Mouse (Mus musculus) hindlimb bud, embryonic 11.5 days (tissue): Measurements from ENCODE around the gene Cul4a.
"Not testable (repeated sequence)": the region's sequence is repeated elsewhere in the genome, so short reads cannot be mapped to it uniquely, and the experiment has no call there.

ENCODE experiments used
- DNase-seq: peaks from one replicate; pipeline ENCODE4 v3.0.0-alpha.2; 2012; ENCODE audit warnings: low read depth, low spot score; ENCODE audit errors: extremely low spot score

The Cul4a gene

DNA sequence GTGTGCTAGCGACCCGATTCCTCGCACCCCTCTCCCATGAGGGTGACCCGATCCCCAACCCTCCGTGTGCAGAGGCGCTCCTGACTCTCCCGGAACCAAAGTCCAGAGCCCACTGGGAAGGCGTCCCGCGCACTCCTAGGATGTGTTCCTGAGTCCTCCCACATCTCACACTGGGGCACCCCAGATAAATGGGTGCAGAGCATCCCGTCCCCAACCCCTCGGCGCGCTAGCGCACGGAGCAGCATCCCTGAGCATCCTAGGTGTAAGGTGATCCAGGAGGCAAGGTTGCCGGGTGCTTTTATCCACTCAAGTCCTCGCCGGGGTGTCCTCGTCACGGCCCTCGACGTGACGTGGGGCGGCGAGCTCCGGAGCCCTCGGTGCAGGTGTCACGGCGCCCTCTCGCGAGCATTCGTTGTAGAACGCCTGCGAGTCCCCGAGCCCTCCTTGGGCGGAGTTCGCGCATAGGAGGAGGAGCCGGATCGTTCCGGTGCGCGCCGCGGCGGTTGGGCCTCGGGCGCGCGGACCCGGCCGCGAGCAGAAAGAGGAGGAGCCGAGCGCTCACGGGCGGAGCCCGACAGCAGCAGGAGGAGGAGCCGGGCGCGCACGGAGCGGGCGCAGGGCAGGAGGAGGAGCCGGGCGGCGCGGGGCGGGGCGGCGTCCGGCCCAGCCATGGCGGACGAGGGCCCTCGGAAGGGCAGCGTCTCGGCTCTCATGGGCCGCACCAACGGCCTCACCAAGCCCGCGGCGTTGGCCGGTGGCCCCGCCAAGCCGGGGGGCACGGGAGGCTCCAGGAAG lies at the start of gene Cul4a, which contains the start of gene Pcid2:
TSS of gene Cul4a (plus strand) at position 535 of the 795 bp plus-strand sequence.
TSS of gene Pcid2 (minus strand) at position 373 of the 795 bp plus-strand sequence.
- peak; percentile 85 for DNase-seq

DNA sequence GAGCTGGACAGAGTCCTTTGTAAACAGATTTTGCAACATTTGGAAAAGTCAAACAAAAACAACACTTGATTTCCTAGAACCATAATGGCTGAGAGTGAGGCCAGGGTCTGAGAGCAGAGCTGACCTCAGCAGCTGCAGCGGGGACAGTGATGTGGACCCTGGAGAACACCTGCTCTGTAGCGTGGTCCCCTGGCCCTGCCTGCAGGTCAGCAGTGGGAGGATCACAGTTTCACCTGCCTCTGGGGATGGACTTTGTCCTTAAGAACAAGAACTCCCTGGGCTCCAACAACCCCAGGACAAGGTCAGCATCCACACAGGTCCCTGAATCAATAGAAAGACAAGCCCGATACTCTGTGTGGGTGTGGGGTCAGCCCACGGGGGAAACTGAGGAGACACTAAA lies 48.1 kb upstream of the Cul4a start:
- no peak for DNase-seq

DNA sequence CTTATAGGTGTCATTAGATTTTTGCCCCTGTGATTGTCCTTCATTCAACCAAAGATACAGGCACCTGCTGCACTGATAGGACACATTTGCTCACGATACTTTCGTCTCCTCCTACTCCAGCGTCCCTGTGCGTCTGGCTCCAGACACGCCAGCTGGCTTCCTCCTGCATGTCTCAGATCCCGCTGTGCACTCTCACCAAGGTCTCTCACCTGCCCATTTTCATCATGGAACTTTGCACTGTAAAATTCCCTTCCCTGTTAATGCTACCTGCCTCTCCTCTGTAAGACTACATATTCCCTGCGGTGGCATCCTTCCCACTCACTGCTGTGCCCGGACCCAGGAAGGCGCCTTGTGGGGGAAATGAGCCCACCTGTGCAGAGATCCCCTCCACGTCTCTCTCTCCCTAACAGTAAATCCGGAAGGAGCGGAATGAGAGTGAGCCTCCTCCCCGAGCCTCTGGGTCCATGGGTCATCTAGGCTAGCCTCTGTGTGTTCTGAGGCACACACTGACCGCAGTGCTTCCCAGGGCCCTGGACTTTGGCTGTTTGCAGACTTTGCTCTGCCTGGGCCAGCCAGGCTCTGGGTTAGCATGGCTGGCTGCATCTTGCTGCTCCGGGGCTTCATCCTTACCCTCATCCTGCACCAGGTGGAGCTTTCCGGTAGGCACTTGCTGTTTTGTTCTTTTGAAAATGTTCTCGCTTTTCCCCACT lies 44.8 kb upstream of the Cul4a start, which contains the start of gene Proz:
TSS of gene Proz (plus strand) at position 474 of the 710 bp plus-strand sequence.
- DNase-seq = no peak

DNA sequence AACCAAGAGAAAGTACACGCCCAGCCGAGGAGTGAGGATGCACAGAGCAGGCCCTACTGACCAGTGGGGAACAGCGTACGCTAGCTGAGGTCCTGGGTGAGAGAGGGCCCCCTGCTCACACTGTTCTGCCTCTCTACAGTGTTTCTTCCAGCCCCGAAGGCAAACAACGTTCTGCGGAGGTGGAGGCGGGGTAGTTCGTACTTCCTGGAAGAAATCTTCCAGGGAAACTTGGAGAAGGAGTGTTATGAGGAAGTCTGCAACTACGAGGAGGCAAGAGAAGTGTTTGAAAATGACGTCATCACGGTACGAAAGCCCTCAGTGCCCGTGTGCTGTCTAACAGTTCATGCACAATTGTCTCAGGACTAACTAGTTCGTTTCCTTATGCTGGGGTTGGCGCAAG lies 42.3 kb upstream of the Cul4a start:
- no peak for DNase-seq

DNA sequence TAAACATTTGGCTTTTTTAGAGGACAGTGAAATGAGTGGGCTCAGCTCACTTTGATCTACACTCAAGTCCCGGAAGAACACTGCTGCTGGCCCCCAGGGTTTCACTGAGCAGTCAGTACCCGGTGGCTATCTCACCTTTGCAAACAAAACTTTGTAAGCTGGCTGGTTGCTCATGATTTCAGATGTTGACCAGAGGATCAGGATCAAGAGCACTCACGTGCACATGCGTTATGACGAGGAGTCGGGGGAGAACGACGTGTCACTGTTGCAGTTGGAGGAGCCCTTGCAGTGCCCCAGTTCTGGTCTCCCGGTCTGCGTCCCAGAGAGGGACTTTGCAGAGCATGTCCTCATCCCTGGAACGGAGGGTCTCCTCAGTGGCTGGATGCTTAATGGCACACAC lies 32.2 kb upstream of the Cul4a start:
- no peak for DNase-seq

DNA sequence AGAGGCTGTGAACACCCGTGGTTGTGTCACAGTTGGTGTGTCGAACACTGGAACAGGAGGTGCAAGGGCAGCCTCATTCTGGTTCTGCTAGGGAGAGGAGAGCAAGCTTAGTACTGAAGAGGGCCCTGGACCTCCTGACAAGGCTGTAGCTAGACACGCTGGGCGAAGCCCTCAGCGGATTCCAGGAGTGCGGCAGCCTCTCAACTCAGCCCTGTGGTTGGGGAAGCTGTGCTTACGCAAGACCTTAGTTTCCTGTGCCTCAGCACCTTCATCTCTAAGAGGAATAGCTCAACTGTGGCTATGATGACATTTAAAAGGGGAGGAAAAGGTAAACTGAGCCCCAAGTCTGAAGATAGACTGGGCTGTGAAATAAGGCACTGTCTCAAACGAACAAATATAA lies 30.4 kb upstream of the Cul4a start:
- DNase-seq = no peak

GRCm38 (mm10) chr8:13075579-13075978 lies 29.8 kb upstream of the Cul4a start:
- not testable (repeated sequence) for DNase-seq

DNA sequence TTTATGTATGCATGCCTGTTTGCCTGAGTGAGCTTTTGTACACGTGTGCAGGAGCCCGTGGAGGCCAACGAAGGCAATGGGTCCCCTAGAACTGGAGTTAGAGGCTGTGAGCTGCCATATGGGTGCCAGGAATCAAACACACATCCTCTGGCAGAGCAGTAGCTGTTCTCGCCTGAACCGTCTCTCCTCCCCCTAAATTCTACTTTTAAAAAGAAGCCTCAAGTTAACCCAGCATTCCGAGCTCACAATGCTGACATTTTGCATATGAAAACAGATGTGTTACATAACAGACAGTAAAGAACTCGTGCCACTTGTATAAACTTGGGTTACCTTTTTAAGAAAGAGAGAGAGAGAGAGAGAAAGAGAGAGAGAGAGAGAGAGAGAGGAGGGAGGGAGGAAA lies 27.9 kb upstream of the Cul4a start:
- DNase-seq = no peak

- peak; percentile 42 for DNase-seq
Observed at GRCm38 (mm10) chr8:13104691-13105086, 732 bp upstream of the Cul4a start.

- no peak for DNase-seq
Observed at GRCm38 (mm10) chr8:13105908-13106551, 609 bp downstream of the Cul4a start.

GRCm38 (mm10) chr8:13107990-13108638 lies 2.7 kb downstream of the Cul4a start:
- no peak for DNase-seq

DNA sequence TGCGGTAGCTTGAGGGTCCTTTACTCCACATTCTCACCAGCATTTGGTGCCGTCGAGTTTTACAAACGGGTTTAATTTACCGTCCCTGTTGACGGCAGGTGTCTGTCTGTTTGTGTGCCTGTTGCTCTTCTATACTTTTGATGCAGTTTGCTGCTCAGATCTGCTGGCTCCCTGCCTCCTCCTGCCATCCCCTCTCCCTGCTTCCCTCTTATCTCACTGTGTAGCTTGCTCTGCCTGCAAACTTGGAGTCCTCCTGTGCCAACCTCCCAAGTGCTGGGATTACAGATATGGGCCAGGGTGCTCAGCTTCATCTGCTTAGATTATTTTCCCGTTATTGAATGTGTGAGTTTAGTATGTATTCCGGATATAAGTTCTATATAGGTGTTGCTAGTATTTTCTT lies 3.5 kb downstream of the Cul4a start:
- no peak for DNase-seq

GRCm38 (mm10) chr8:13109416-13109960 lies 4.1 kb downstream of the Cul4a start:
- no peak for DNase-seq

- DNase-seq = no peak
Observed at GRCm38 (mm10) chr8:13111917-13112316, 6.5 kb downstream of the Cul4a start.

- DNase-seq = no peak
Observed at GRCm38 (mm10) chr8:13113232-13113631, 7.8 kb downstream of the Cul4a start.

DNA sequence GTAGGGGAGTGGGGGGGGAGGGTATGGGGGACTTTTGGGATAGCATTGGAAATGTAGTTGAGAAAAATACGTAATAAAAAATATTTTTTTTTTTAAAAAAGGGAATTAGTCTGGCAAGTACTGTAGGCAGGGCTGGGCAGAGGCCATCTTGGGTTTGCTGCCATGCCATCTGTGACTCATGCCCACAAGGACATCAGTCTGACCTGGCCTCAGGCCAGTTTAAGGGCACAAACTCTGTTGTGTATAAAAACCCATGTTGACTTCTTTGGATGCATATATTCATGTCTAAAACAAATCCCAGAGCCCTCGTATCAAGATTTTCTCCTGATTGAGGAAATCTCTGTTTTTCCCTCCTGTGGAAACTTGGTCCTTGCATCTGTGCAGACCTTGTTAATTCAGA lies 11.7 kb downstream of the Cul4a start:
- no peak for DNase-seq

GRCm38 (mm10) chr8:13118516-13118915 lies 13.1 kb downstream of the Cul4a start:
- DNase-seq = no peak

GRCm38 (mm10) chr8:13120882-13121665 lies 15.7 kb downstream of the Cul4a start:
- DNase-seq = no peak

DNA sequence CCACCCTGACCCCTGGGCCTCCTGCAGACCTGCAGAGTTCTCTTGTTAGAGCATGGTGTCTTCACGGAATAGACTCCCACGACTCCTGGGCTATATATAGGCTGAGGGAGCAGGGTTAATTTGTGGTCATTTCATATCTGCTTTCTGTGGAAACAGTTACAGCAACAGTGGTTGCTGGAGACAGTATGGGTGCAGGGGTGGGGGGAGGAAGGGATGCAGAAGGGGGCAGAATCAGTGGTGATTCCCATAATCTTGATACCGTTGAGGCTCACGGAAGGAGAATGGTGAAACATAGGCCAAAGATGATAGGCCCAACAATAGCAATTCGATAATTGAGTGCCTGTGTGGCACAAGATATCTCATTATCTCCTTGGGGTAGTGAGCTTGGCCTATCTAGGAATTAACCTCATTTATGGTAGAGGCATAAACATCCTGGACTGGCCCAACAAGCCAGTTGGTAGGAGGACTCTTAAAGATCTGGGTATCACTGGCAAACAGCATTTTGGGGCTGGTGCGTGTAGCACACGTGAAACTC lies 17.5 kb downstream of the Cul4a start:
- DNase-seq = no peak

DNA sequence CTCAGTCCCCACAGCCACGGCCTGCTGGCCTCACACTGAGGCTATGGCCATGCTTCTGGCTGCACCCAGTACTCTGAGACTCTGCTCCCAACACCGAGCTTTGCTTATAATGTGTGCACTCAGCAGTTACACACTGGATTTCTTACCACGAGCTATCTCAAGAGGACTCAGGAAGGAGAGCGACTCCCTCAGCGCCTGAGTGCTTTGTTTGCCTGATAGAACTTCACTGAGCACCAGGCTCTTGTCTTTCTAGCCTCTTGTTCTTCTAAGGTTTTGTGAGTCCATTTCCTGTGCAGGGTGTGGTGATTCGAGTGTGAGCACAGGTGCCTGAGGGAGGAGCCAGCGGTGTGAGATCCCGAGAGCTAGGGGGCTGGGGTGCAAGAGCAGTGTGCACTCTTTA lies 19.5 kb downstream of the Cul4a start:
- DNase-seq = no peak
